Mouse (Mus musculus) hindlimb bud, embryonic 11.5 days (tissue): ENCODE data around the gene Rps7.
A peak's percentile ranks its signal among the peaks of the same experiment; 100 is the strongest.

Source experiments
- DNase-seq: peaks from one replicate; pipeline ENCODE4 v3.0.0-alpha.2; 2012; ENCODE audit warnings: low read depth, low spot score; ENCODE audit errors: extremely low spot score

Gene Rps7

GRCm38 (mm10) chr12:28635535-28636476, at the start of gene Rps7:
Rps7 (minus strand) TSS chr12:28635953.
- peak; percentile 90 for DNase-seq

GRCm38 (mm10) chr12:28684674-28685073, 48.9 kb upstream of the Rps7 start:
- no peak for DNase-seq

GRCm38 (mm10) chr12:28675925-28676209, 40.1 kb upstream of the Rps7 start:
- no peak for DNase-seq

- DNase-seq: peak; percentile 22
These were observed 39.6 kb upstream of the Rps7 start, which contains the start of gene Adi1 for GRCm38 (mm10) chr12:28675121-28675924. Adi1 (plus strand) TSS chr12:28675231.

- no peak for DNase-seq
These were observed 38.4 kb upstream of the Rps7 start for GRCm38 (mm10) chr12:28674038-28674720.

GRCm38 (mm10) chr12:28667287-28667686, 31.5 kb upstream of the Rps7 start:
- no peak for DNase-seq

- no peak for DNase-seq
These were observed 31.0 kb upstream of the Rps7 start for GRCm38 (mm10) chr12:28666734-28667133.

GRCm38 (mm10) chr12:28662628-28663027, 26.9 kb upstream of the Rps7 start:
- no peak for DNase-seq

GRCm38 (mm10) chr12:28649141-28650110, 13.7 kb upstream of the Rps7 start, which contains the start of gene Rnaseh1:
Rnaseh1 (plus strand) TSS chr12:28649602.
- no peak for DNase-seq

GRCm38 (mm10) chr12:28638778-28639177, 3.0 kb upstream of the Rps7 start:
- no peak for DNase-seq

- no peak for DNase-seq
These were observed 790 bp upstream of the Rps7 start for GRCm38 (mm10) chr12:28636543-28636942.

- DNase-seq: no peak
These were observed 657 bp downstream of the Rps7 start for GRCm38 (mm10) chr12:28635058-28635534.

- no peak for DNase-seq
These were observed 7.3 kb downstream of the Rps7 start for GRCm38 (mm10) chr12:28628436-28628835.

GRCm38 (mm10) chr12:28627092-28627491, 8.7 kb downstream of the Rps7 start:
- no peak for DNase-seq

- DNase-seq: no peak
These were observed 10.3 kb downstream of the Rps7 start for GRCm38 (mm10) chr12:28625407-28625806.

- no peak for DNase-seq
These were observed 11.5 kb downstream of the Rps7 start for GRCm38 (mm10) chr12:28624251-28624650.

- no peak for DNase-seq
These were observed 12.6 kb downstream of the Rps7 start, which contains the start of gene Colec11 for GRCm38 (mm10) chr12:28623195-28623594. Colec11 (minus strand) TSS chr12:28623377.

- no peak for DNase-seq
These were observed 13.1 kb downstream of the Rps7 start for GRCm38 (mm10) chr12:28622641-28623040.

- DNase-seq: no peak
These were observed 13.6 kb downstream of the Rps7 start for GRCm38 (mm10) chr12:28622167-28622532.
